Mouse (Mus musculus) ES-Bruce4 (cell line): ENCODE measurements at regions not wholly inside any gene's neighbourhood (a gene's known extent, or its start where the extent isn't known, plus 50 kb on each side); places are given as distances from the start of the nearest gene placed in this dataset.

Experiments
- CTCF ChIP-seq: IDR thresholded peaks from one replicate; pipeline ENCODE4 v1.8.1; 2011; ENCODE audit warnings: low read depth, low read length
- EP300 ChIP-seq: IDR thresholded peaks from 2 replicates; pipeline ENCODE4 v1.6.1; 2011; ENCODE audit warnings: low read depth, low read length; ENCODE audit not compliant: insufficient read depth
- POLR2A ChIP-seq: IDR thresholded peaks from one replicate; pipeline ENCODE4 v1.8.1; 2011; ENCODE audit warnings: low read length; ENCODE audit not compliant: insufficient read depth

DNA sequence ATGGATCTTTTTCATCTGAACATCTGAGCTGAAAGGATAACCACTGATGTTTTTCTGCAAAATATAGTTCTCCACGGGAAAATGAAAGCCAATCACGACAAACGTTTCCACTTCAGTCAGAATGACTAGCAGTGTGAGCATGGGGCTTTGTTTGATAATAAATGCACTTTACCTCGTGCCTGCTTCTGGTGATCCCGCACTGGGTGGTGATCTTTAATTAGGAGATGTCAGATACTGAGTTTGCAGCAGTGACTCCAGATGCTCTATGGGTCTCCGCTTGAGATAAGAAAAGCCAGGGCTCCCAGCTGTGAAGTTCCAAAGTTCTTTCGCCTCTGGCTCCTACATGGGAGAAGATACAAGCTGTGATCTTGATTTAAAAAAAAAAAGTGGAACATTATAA, 589.7 kb upstream of the Tenm4 start:
- TF ChIP-seq CTCF (no peak), EP300 (no peak), POLR2A (no peak)
